Mouse (Mus musculus) right cerebral cortex, postnatal 4 days (tissue): ENCODE measurements around the gene Tnni3.
"Not testable (repeated sequence)": the region's sequence is repeated elsewhere in the genome, so short reads cannot be mapped to it uniquely, and the experiment has no call there.

ENCODE experiments used
- DNase-seq: peaks from one replicate; pipeline ENCODE4 v3.0.0-alpha.2; 2022

Tnni3 gene

GRCm38 (mm10) chr7:4524212-4524922, at the start of gene Tnni3:
Tnni3 (minus strand) TSS chr7:4524229.
- DNase-seq: peak; percentile 46

- not testable (repeated sequence) for DNase-seq
Measured at GRCm38 (mm10) chr7:4572361-4572760, 48.3 kb upstream of the Tnni3 start.

- no peak for DNase-seq
Measured at GRCm38 (mm10) chr7:4562660-4563059, 38.6 kb upstream of the Tnni3 start.

GRCm38 (mm10) chr7:4557167-4557560, 33.1 kb upstream of the Tnni3 start:
- no peak for DNase-seq

- peak; percentile 90 for DNase-seq
Measured at GRCm38 (mm10) chr7:4556256-4557166, 32.5 kb upstream of the Tnni3 start.

- peak; percentile 88 for DNase-seq
Measured at GRCm38 (mm10) chr7:4547221-4547641, 23.2 kb upstream of the Tnni3 start, which contains the start of gene Syt5. Syt5 (minus strand) TSS chr7:4547541.

- peak; percentile 96 for DNase-seq
Measured at GRCm38 (mm10) chr7:4546591-4547131, 22.6 kb upstream of the Tnni3 start.

- no peak for DNase-seq
Measured at GRCm38 (mm10) chr7:4546050-4546449, 22.0 kb upstream of the Tnni3 start.

GRCm38 (mm10) chr7:4542013-4542412, 18.0 kb upstream of the Tnni3 start:
- no peak for DNase-seq

GRCm38 (mm10) chr7:4541344-4541743, 17.3 kb upstream of the Tnni3 start:
- DNase-seq: no peak

GRCm38 (mm10) chr7:4539019-4539418, 15.0 kb upstream of the Tnni3 start:
- DNase-seq: no peak

- DNase-seq: no peak
Measured at GRCm38 (mm10) chr7:4537181-4537580, 13.2 kb upstream of the Tnni3 start.

- no peak for DNase-seq
Measured at GRCm38 (mm10) chr7:4536369-4536768, 12.3 kb upstream of the Tnni3 start.

GRCm38 (mm10) chr7:4532005-4532729, 8.1 kb upstream of the Tnni3 start, which contains the start of gene Dnaaf3:
Dnaaf3 (minus strand) TSS chr7:4532453.
- DNase-seq: no peak

- DNase-seq: not testable (repeated sequence)
Measured at GRCm38 (mm10) chr7:4530166-4530565, 6.1 kb upstream of the Tnni3 start.

GRCm38 (mm10) chr7:4527302-4527689, 3.3 kb upstream of the Tnni3 start:
- no peak for DNase-seq

- DNase-seq: peak; percentile 76
Measured at GRCm38 (mm10) chr7:4526341-4527301, 2.6 kb upstream of the Tnni3 start.

GRCm38 (mm10) chr7:4523205-4524130, 561 bp downstream of the Tnni3 start:
- no peak for DNase-seq

GRCm38 (mm10) chr7:4522292-4522691, 1.7 kb downstream of the Tnni3 start:
- DNase-seq: no peak

GRCm38 (mm10) chr7:4521231-4522003, 2.6 kb downstream of the Tnni3 start:
- DNase-seq: no peak
